Mouse (Mus musculus) cortical plate, adult 2 months (tissue): Measurements from ENCODE around the gene Epb41. TPM values are rescaled to one million over a fixed set of nuclear protein-coding genes. Genes with fewer than 3 reads are reported as not detected.

Experiments used
- H3K27ac ChIP-seq: fragments of 200-500 bp; 2 replicates; pipeline ENCODE4 v1.5.1; 2012; ENCODE audit warnings: low read length, control low read depth, inconsistent platforms; ENCODE audit not compliant: insufficient read depth
- H3K4me1 ChIP-seq: fragments of 200-500 bp; 2 replicates; pipeline ENCODE4 v1.6.1; 2011; ENCODE audit warnings: low read length; ENCODE audit not compliant: control insufficient read depth, insufficient read depth
- H3K4me3 ChIP-seq: fragments of 200-500 bp; 2 replicates; pipeline ENCODE4 v1.5.1; 2011; ENCODE audit warnings: mild to moderate bottlenecking, low read length, control low read depth; ENCODE audit not compliant: insufficient read depth
- CTCF ChIP-seq: fragments of 200-500 bp; IDR thresholded peaks from 2 replicates; pipeline ENCODE4 v1.5.1; 2011; ENCODE audit warnings: mild to moderate bottlenecking, control low read depth, low read length; ENCODE audit not compliant: insufficient read depth; ENCODE audit errors: extremely low read depth
- POLR2A ChIP-seq: fragments of 200-500 bp; IDR thresholded peaks from 2 replicates; pipeline ENCODE4 v1.6.1; 2011; ENCODE audit warnings: mild to moderate bottlenecking, low read length, control low read depth; ENCODE audit not compliant: insufficient read depth; ENCODE audit errors: extremely low read depth
- polyA plus RNA-seq: library from polyadenylated mRNA; depleted of rRNA; stranded (reverse); fragments of >200 nt; gene quantifications from 2 replicates; pipeline ENCODE4 v1.2.3, GENCODE M21; 2012

The Epb41 gene
- polyA plus RNA-seq, 1 experiment = 37.8 TPM

DNA sequence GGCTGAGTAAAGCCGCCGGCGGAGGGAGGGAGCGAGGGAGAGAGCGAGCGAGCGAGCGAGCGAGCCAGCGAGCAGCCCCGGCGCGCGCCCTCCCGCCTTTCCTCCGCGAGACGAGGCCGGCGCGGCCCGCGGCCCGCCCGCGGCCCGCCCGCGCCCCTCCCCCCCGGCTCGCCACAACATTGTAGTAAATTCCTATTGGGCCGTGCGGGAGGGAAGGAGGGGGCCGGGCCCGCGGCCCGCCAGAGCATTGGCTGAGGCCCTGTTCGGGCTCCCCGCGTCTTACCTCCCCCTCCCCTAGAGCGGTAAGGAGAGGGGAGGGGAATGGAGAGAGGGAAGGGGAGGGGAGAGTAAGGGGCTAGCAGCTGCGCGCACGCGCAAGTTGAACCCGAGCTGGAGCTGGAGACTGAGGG is 26.1 kb downstream of the Epb41 start:
- Histone ChIP-seq H3K27ac (no peak overlapping the region), H3K4me3 (peak overlapping the region; percentile 31), H3K4me1 (peaks cover 1% of the 10 kb centered on the region; the same call in 1 of the 2 replicates)
- no peak for TF ChIP-seq CTCF
- TF ChIP-seq POLR2A = no peak

DNA sequence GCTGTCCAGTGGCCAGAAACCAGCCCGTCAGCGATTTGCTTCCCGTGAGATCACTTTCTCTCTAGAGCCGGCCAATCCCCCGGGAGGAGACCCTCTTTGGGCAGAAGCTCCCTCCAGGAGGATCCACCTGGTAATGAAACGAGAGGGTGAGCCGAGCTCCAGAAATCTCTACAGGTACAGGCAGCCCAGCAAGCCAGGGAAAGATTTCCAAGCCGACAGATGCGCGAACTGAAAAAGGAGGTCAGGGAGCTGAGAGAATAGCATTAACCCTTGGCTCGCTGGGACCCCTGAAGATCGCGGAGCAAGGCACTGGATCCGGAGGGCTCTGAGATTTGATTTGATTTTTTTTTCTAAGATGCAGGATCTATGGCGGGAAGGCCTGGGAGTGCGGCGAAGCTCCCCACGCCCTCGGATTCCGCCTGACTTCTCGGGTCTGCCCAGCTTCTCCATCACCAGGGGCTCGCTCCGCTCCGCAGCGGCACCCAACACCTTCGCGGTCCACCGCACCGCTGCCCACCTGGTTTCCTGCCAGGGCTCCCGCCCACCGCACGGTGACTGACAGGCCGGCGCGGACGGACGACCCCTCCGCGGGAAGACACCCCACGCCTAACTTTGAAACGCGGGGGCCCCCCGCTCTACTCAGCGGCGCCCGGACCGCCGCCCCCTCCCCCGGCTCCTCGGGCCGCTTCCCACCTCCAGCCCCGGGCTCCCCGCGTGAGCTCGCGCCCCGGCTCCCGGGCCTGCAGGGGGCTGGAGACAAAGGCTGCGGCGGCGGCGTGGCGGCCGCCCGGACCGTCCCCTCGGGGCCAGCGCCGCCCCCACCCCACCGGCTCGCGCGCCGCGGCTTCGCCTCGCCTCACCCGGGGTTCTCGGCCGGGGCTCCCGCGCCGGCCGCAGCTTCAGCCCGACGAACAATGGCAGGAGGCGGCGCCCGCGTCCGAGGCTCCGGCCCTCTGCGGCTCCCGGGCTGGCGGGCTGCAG is 26.8 kb downstream of the Epb41 start:
- Histone ChIP-seq H3K4me3 (peak overlapping the region; percentile 31), H3K4me1 (peaks cover 1% of the 10 kb centered on the region; the same call in 1 of the 2 replicates), H3K27ac (no peak overlapping the region)
- TF ChIP-seq POLR2A (no peak), CTCF (no peak)

- TF ChIP-seq POLR2A (no peak), CTCF (no peak)
- H3K27ac ChIP-seq = no peak overlapping the region
- H3K4me3 ChIP-seq = no peak overlapping the region
- peaks cover 1% of the 10 kb centered on the region; the same call in 1 of the 2 replicates for H3K4me1 ChIP-seq
These were observed 31.4 kb downstream of the Epb41 start for GRCm38 (mm10) chr4:132043726-132044125.

DNA sequence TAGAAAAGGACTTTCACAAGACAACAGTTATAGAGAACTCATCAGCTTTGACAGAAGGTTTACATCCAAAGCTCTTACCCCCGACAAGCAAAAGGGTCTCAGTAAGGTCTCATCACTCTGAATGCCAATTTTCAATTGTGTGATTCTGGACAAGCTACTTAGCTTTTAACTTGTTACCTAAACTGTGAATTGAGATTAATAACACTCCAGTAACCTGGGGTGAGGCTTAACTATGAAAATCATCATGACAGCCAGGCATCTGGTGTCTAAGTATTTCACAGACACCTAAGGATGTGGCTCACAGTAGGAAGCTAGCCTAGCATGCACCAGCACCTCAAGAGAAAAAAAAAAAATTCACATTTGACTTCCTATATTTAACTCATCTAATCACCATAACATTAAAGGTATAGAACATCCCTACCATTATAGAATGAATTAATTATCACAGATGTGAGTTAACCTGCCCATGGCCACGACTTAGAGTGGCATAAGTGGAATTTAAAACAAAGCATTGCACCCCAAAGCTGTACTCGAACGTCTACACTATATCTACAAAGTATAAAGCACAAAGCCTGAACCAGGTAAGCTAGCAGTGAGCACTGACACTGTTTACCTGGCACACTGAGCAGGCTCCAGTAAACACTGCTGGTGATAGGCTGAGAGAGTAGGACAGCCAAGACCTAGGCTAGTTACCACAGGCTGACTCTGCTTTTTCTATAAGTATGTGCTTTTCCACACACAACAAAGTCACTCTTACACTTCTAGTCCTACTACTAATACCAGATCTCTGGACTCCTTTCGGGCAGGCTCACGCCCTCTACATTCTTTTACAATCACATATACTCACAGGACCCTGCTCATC is 33.4 kb downstream of the Epb41 start:
- Histone ChIP-seq H3K27ac (no peak overlapping the region), H3K4me3 (no peak overlapping the region), H3K4me1 (peaks cover 1% of the 10 kb centered on the region; the same call in 1 of the 2 replicates)
- TF ChIP-seq POLR2A = no peak
- no peak for TF ChIP-seq CTCF

- TF ChIP-seq CTCF = no peak
- no peak for TF ChIP-seq POLR2A
- Histone ChIP-seq H3K4me1 (peaks cover 1% of the 10 kb centered on the region; the same call in 1 of the 2 replicates), H3K27ac (peak overlapping the region; percentile 33), H3K4me3 (no peak overlapping the region)
These were observed 35.0 kb downstream of the Epb41 start for GRCm38 (mm10) chr4:132039975-132040645.

DNA sequence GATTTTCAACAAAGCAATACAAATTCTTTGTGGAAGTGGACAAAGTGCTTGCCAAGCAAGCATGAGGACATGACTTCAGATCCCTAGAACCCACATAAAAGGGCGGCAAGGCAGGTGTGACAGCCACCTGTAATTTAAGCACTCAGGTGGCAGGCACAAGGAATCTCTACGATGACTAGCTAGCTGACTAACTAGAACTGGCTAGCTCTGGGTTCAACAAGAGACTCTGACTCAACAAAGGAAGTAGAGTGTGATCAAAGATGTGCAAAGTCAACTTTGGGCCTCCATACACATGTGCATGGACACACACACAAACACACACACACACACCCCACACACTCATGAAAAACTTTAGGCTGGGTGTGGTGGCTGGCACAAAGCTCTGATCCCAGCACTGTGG is 35.6 kb downstream of the Epb41 start:
- Histone ChIP-seq H3K4me3 (no peak overlapping the region), H3K4me1 (peaks cover 1% of the 10 kb centered on the region; the same call in 1 of the 2 replicates), H3K27ac (peak overlapping the region; percentile 33)
- TF ChIP-seq CTCF (no peak), POLR2A (no peak)

GRCm38 (mm10) chr4:132038809-132039208 is 36.3 kb downstream of the Epb41 start:
- H3K4me3 ChIP-seq = no peak overlapping the region
- no peaks in the 10 kb centered on the region; the same call in 1 of the 2 replicates for H3K4me1 ChIP-seq
- TF ChIP-seq POLR2A (no peak), CTCF (no peak)
- H3K27ac ChIP-seq = peak overlapping the region; percentile 71

DNA sequence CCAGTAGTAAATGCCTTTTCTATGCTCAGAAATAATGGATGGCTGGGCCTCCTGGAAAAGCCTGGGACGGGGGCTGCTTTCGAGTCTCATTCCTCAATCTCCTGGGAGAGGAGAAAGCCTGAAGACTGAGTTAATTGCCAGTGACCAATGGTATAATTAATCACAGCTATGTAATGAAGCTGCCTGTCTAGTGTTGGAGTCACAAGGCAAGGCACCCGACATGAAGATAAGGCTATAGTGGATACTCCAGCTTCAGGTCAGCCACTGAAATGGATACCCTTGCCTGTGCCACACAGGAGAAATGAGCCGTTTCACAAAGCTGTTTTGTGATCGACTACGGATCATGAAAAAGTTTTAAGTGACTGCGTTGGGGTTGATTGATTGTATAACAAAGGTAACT is 37.1 kb downstream of the Epb41 start:
- TF ChIP-seq CTCF = no peak
- TF ChIP-seq POLR2A = no peak
- Histone ChIP-seq H3K4me3 (no peak overlapping the region), H3K27ac (no peak overlapping the region), H3K4me1 (no peaks in the 10 kb centered on the region)

GRCm38 (mm10) chr4:132037137-132037536 is 38.0 kb downstream of the Epb41 start:
- H3K4me3 ChIP-seq = no peak overlapping the region
- TF ChIP-seq POLR2A (no peak), CTCF (no peak)
- H3K27ac ChIP-seq = no peak overlapping the region
- no peaks in the 10 kb centered on the region for H3K4me1 ChIP-seq
